Mouse (Mus musculus): ENCODE measurements at regions not wholly inside any gene's neighbourhood (a gene's known extent, or its start where the extent isn't known, plus 50 kb on each side); places are given as distances from the start of the nearest gene placed in this dataset.

DNA sequence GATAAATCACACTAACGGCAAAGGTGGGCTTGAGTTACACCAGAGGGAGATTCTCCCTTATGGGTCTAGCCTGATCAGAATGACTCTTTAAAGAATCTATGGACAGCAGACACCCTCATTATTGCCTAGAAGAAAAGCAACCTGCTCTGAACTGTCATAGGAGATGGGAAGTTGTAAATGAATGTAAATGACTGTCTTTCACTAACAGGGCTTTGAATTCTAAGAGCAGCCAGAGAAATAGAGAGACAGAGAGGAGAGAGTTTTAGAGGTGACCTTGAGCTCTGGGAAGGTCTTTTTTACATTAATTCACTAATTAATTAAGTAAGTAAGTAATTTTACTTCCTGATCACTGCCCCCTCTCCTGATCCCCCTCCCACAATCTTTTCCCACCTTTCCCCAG is 2686.4 kb downstream of the Gm37988 start:
- Histone ChIP-seq H3K36me3 (no peaks in the 10 kb centered on the region), H3K4me1 (replicated peaks) (no peaks in the 10 kb centered on the region), H3K9ac (no peak overlapping the region), H3K27me3 (no peaks in the 10 kb centered on the region), H3K4me2 (no peak overlapping the region), H3K9me3 (no peaks in the 10 kb centered on the region), H3K4me3 (no peak overlapping the region), H3K27ac (no peak overlapping the region)
- WGBS: 95% methylated on average over 1 of the region's 1 CpGs
- no peak for ATAC-seq (ENCODE audit: low FRiP score)

DNA sequence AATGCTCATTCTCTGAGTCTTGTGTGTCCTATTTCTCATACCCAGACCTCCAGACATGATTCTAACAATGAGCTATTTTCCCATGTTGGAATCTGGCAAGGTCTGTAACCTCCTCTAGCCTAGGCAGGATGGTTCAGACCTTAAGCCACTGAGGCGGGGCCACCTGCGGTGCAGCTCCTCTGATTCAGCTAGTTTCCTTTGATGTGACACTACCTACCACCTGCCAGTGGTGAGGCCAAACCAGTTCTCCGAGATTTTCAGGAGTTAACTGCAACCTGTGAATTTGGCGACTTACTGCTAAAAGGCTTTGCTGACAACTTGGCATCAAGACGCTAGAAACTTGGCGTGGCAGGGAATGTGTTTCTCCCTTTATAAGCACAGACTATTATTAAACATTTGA is 2691.3 kb downstream of the Gm37988 start:
- Histone ChIP-seq H3K4me3 (no peak overlapping the region), H3K9me3 (no peaks in the 10 kb centered on the region), H3K36me3 (no peaks in the 10 kb centered on the region), H3K27ac (no peak overlapping the region), H3K4me2 (no peak overlapping the region), H3K9ac (no peak overlapping the region), H3K27me3 (no peaks in the 10 kb centered on the region), H3K4me1 (replicated peaks) (no peaks in the 10 kb centered on the region)
- ATAC-seq (ENCODE audit: low FRiP score): no peak
- WGBS: 74% methylated on average over 6 of the region's 6 CpGs

DNA sequence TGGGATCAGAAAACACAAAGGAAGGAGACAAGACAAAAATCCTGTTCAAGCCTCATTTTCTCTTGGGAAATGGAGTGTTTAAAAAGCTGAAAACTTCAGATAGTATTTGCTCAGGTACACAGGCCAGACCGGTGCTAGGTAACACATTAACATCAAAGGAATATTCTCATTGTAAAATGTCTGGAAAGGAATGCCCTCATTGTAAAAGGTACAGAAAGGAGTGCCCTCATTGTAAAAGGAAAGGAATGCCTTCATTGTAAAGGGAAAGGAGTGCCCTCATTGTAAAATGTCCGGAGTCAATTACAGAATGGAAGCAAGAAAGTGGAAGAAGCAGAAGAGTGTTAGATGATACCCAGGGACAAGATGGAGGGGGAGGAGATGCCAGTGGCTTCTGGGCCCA is 2694.7 kb downstream of the Gm37988 start:
- Histone ChIP-seq H3K9me3 (no peaks in the 10 kb centered on the region), H3K4me1 (replicated peaks) (no peaks in the 10 kb centered on the region), H3K27me3 (no peaks in the 10 kb centered on the region), H3K4me2 (no peak overlapping the region), H3K36me3 (no peaks in the 10 kb centered on the region), H3K4me3 (no peak overlapping the region), H3K9ac (no peak overlapping the region), H3K27ac (no peak overlapping the region)
- ATAC-seq (ENCODE audit: low FRiP score): no peak
- 76% methylated on average over 2 of the region's 2 CpGs for WGBS

DNA sequence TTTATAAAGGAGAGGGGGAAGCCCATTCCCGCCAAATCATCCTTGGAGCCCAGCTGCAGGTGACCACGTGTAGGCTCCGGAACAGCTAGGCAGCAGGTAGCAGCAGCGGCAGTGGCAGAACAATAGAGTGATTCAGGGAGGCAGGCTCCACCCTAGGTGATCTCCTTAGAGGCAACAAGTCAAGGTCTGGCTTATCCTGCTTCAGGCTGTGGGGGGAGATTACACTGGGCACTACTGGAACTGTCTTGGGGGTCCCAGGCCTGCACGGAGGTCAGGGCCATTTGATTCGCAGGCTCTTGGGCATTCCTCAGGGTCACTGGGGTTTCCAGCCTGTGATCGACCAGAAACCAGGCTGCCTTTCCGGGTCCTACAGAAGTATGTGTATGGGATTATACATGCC is 2711.1 kb downstream of the Gm37988 start:
- WGBS: 68% methylated on average over 8 of the region's 8 CpGs

DNA sequence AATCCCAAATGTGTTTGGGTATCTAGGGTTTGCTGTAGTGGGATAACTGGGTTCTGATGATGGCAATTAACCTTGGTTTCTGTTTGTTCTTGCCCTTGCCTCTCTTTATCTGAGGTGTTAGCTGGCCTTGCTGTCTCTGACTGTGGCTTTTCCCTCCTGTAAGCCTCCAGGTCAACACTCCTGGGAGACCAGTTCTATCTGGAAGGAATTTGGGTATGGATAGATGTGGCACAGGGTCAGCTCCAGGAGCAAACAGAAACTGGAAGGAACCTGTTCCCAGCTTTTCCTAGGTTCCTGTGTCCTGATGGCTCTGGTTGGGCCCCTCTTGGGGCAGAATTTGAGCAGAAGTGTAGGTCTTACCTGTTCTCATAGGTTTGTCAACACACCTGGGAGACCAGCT is 2725.8 kb downstream of the Gm37988 start:
- no peak overlapping the region for H3K9ac ChIP-seq
- no peak overlapping the region for H3K4me3 ChIP-seq
- H3K27me3 ChIP-seq: no peaks in the 10 kb centered on the region
- H3K36me3 ChIP-seq: no peaks in the 10 kb centered on the region
- H3K9me3 ChIP-seq: no peaks in the 10 kb centered on the region
- no peak for ATAC-seq (ENCODE audit: low FRiP score)
- H3K4me1 ChIP-seq (replicated peaks): no peaks in the 10 kb centered on the region
- H3K27ac ChIP-seq: no peak overlapping the region
- no peak overlapping the region for H3K4me2 ChIP-seq

More for the DNA sequence above, 2711.1 kb downstream of the Gm37988 start:
- Histone ChIP-seq H3K27ac (no peak overlapping the region), H3K4me2 (no peak overlapping the region), H3K27me3 (no peaks in the 10 kb centered on the region), H3K36me3 (no peaks in the 10 kb centered on the region), H3K9ac (no peak overlapping the region), H3K4me3 (no peak overlapping the region), H3K9me3 (no peaks in the 10 kb centered on the region), H3K4me1 (replicated peaks) (no peaks in the 10 kb centered on the region)
- no peak for ATAC-seq (ENCODE audit: low FRiP score)

DNA sequence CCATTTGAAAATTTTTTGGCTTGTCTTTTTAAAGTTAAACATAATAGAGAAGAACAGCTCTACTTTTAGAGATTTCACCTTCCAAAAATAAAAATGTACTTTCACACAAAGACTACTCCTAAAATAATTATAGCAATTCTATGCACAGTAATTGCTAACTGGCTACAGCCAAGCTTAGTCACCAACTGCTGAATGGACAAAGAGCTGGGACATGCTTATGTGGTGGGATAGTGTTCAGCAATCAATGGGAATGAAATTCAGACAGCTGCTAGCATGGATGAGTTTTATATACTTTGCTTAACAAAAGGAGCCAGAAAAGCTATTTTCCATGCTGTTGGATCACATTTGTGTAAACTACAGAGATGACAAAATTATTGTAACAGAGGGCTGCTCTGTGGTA is 2727.5 kb downstream of the Gm37988 start:
- no peak overlapping the region for H3K27ac ChIP-seq
- H3K4me2 ChIP-seq: no peak overlapping the region
- no peaks in the 10 kb centered on the region for H3K36me3 ChIP-seq
- H3K4me3 ChIP-seq: no peak overlapping the region
- H3K9me3 ChIP-seq: no peaks in the 10 kb centered on the region
- no peaks in the 10 kb centered on the region for H3K4me1 ChIP-seq (replicated peaks)
- no peaks in the 10 kb centered on the region for H3K27me3 ChIP-seq
- H3K9ac ChIP-seq: no peak overlapping the region
- no peak for ATAC-seq (ENCODE audit: low FRiP score)

DNA sequence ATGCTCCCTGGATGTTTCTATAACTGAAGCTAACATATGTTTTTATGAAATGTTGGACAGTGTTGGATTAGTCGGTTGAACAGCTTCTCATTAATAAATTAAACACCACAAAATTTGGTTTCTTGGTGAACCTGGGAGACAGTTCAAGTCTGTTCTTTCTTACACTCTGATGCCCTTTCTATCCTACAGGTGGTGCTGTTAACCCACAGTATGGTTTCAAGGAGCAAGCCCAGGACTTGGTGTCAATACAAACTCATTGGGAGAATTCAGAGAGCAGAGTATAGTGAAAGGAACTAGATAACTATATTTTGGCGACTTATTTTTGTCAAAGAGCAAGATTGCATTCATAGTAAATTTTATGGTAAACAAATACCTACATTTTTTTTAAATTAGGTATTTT is 2735.8 kb downstream of the Gm37988 start:
- Histone ChIP-seq H3K36me3 (no peaks in the 10 kb centered on the region), H3K9me3 (no peaks in the 10 kb centered on the region), H3K27me3 (no peaks in the 10 kb centered on the region), H3K27ac (no peak overlapping the region), H3K4me2 (no peak overlapping the region), H3K4me1 (replicated peaks) (no peaks in the 10 kb centered on the region), H3K9ac (no peak overlapping the region), H3K4me3 (no peak overlapping the region)
- 26% methylated on average over 2 of the region's 2 CpGs for WGBS
- no peak for ATAC-seq (ENCODE audit: low FRiP score)

DNA sequence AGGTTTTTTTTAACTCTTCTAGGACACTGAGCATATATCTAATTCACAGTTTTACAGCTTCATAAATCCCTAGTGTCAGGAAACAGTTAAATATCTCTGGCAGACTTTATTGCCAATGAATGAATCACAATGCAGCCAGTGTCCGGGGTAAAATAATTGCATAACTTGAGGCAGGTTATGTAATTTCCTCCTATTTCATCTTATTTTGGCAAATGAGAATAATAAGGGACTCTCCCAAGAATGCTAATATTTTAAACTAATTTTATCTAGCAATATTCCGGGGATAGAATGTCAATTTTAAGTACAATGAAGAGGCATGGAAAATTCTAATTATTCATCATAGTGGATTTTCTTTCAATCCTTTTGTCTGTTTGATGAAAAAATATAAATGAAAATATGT is 2740.6 kb downstream of the Gm37988 start:
- Histone ChIP-seq H3K4me1 (replicated peaks) (no peaks in the 10 kb centered on the region), H3K4me2 (no peak overlapping the region), H3K4me3 (no peak overlapping the region), H3K27me3 (no peaks in the 10 kb centered on the region), H3K9ac (no peak overlapping the region), H3K36me3 (no peaks in the 10 kb centered on the region), H3K27ac (no peak overlapping the region), H3K9me3 (no peaks in the 10 kb centered on the region)
- no peak for ATAC-seq (ENCODE audit: low FRiP score)
- 71% methylated on average over 2 of the region's 2 CpGs for WGBS

DNA sequence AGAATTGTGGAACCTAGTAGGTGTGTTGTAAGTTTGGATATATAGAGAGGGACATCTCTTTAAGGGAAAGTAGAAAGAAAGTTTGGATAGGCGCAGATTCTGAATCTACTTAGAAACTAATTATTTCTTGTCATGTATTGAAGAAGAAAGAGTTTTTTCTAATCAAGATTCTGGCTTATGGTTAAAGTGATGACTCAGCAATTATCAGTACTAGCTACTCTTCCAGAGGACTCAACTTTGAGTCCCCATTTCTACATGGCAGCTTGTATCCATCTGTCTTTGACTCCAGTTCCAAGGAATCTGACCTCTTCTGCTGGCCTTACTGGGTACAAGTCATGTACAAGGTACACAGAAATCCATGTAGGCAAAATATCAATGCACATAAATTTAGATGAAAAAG is 2767.1 kb downstream of the Gm37988 start:
- Histone ChIP-seq H3K4me2 (no peak overlapping the region), H3K9ac (no peak overlapping the region), H3K36me3 (no peaks in the 10 kb centered on the region), H3K9me3 (no peaks in the 10 kb centered on the region), H3K4me1 (replicated peaks) (no peaks in the 10 kb centered on the region), H3K27me3 (no peaks in the 10 kb centered on the region), H3K27ac (no peak overlapping the region), H3K4me3 (no peak overlapping the region)
- 95% methylated on average over 1 of the region's 1 CpGs for WGBS
- ATAC-seq (ENCODE audit: low FRiP score): no peak

DNA sequence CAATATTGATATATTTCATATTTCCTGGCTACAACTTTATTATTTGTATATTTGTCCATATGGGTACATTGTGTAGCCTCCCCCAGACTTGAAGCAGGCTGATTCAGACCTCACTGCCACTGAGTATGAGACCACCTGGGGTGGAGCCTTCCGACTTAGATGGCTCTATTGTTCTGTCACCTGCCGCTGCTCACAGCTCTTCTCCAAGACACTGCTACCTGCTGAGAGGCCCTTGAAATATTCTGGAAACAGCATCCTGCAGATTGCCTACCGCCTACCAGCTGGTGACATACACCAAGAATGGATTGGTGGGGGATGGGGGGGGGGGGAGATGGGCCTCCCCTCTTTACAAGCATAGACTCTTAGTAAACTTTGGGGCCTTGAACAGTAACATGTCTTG is 2778.7 kb downstream of the Gm37988 start:
- no peaks in the 10 kb centered on the region for H3K4me1 ChIP-seq (replicated peaks)
- H3K27me3 ChIP-seq: no peaks in the 10 kb centered on the region
- H3K9me3 ChIP-seq: peaks cover 3% of the 10 kb centered on the region; the same call in 1 of the 2 replicates
- 43% methylated on average over 3 of the region's 3 CpGs for WGBS
- no peak overlapping the region for H3K9ac ChIP-seq
- no peak overlapping the region for H3K4me2 ChIP-seq
- H3K4me3 ChIP-seq: no peak overlapping the region
- no peaks in the 10 kb centered on the region for H3K36me3 ChIP-seq
- H3K27ac ChIP-seq: no peak overlapping the region
- no peak for ATAC-seq (ENCODE audit: low FRiP score)

DNA sequence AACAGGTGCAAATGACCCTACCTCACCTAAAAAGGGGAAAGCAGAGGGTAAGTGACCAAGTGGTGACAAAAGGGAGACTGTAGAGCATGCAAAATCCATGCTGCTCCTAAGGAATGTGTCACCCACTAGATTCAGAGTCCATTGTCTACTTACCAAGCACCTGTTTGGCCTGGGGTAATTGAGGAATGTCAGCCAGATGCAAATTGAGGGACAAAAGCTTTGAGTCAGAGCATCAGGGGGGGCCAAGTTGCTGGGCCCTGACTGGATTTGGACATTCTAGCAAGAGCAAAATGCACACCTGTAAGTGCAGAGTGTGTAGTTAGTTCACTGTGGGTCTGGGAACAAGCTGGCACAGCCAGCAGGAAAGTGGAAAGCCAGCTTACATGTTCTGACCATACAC is 2783.6 kb downstream of the Gm37988 start:
- Histone ChIP-seq H3K9me3 (no peaks in the 10 kb centered on the region), H3K27me3 (no peaks in the 10 kb centered on the region), H3K4me1 (replicated peaks) (no peaks in the 10 kb centered on the region), H3K9ac (no peak overlapping the region), H3K4me2 (no peak overlapping the region), H3K27ac (no peak overlapping the region), H3K4me3 (no peak overlapping the region), H3K36me3 (no peaks in the 10 kb centered on the region)
- no peak for ATAC-seq (ENCODE audit: low FRiP score)

Data from hindbrain, embryonic 13.5 days (tissue).